Mouse (Mus musculus) heart, postnatal 0 days (tissue): ENCODE measurements around the gene Gm49325.

Source experiments
- CTCF ChIP-seq: IDR thresholded peaks from 2 replicates; pipeline ENCODE4 v1.5.1; 2016; ENCODE audit warnings: antibody characterized with exemption, control low read depth, low read depth
- EP300 ChIP-seq: IDR thresholded peaks from 2 replicates; pipeline ENCODE4 v1.6.1; 2016; ENCODE audit warnings: antibody characterized with exemption, low read depth

- TF ChIP-seq CTCF (no peak), EP300 (no peak)
These were observed 39.6 kb downstream of the Gm49325 start for GRCm38 (mm10) chr10:77645571-77645970.
